Mouse (Mus musculus): Measurements from ENCODE around the gene Ankib1. TPM values are rescaled to one million over a fixed set of nuclear protein-coding genes. Genes with fewer than 3 reads are reported as not detected.

The Ankib1 gene
- polyA plus RNA-seq, 1 experiment = 19.8 TPM

DNA sequence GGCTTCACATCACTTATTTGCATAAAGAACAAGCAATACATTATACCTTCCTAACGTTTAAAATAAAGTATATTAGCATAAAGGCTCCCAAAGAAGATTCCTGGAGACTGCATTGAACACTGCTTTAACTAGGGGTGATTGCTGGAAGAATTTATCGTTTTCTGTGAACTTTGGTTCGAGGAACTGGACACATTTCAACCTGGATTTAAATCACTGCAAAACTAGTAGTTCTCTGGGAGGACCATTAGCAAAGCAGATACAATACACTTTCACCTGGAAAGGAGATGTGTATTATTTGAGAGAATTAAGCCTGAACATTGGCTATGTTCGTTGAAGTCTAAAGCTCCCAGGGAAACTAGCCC is 153.9 kb downstream of the Ankib1 start:
- Histone ChIP-seq H3K4me1 (ENCODE audit: control insufficient read depth, insufficient read depth, low read length) (no peaks in the 10 kb centered on the region), H3K27me3 (ENCODE audit: control insufficient read depth, insufficient read depth, low read length) (no peaks in the 10 kb centered on the region), H3K27ac (ENCODE audit: insufficient read depth, low read length) (no peak overlapping the region), H3K4me3 (replicated peaks; ENCODE audit: insufficient read depth, low read depth, low read length) (no peak overlapping the region)
- TF ChIP-seq POLR2A (IDR thresholded peaks at IDR 0.05; ENCODE audit: borderline replicate concordance, insufficient read depth, low read length) (no peak), CTCF (IDR thresholded peaks at IDR 0.05; ENCODE audit: borderline replicate concordance, insufficient read depth, low read depth, low read length) (no peak)
- 75% methylated on average over 4 of the region's 4 CpGs for WGBS
- DNase-seq = no peak

DNA sequence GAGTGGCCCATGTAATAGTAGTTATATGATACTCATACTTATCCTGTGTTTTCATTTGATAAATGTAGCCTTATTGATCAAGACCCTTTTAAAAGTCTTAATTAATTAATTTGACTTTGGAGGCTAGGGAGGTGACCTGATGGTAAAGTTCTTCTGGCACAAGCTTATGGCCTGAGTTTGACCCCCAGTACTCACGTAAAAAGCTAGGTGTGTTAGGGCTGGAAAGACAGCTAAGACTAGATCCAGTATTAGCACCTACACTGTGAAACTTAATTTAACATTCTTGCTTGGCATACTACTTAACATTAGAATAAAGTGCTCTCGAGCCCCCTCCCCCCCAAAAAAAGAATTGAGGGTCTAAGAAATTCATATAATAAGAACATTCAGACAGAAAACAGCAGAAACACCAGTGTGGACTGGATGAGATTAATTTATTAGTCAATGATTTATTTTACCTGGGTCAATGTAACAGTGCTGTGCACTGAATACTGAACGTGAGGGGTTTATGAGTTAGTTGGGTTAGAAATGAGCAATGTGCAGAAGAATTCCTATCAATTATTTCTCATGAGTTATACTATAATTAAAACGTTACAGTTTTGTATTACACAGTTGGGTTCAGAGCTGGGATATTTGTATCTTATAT is 154.4 kb downstream of the Ankib1 start:
- Histone ChIP-seq H3K27ac (ENCODE audit: insufficient read depth, low read length) (no peak overlapping the region), H3K4me3 (replicated peaks; ENCODE audit: insufficient read depth, low read depth, low read length) (peak overlapping the region; percentile 56), H3K27me3 (ENCODE audit: control insufficient read depth, insufficient read depth, low read length) (no peaks in the 10 kb centered on the region), H3K4me1 (ENCODE audit: control insufficient read depth, insufficient read depth, low read length) (no peaks in the 10 kb centered on the region)
- no peak for TF ChIP-seq CTCF (IDR thresholded peaks at IDR 0.05; ENCODE audit: borderline replicate concordance, insufficient read depth, low read depth, low read length)
- TF ChIP-seq POLR2A (IDR thresholded peaks at IDR 0.05; ENCODE audit: borderline replicate concordance, insufficient read depth, low read length) = no peak
- WGBS = 50% methylated on average over 4 of the region's 4 CpGs
- peak in 1 of 2 experiments; percentile 7 for DNase-seq

DNA sequence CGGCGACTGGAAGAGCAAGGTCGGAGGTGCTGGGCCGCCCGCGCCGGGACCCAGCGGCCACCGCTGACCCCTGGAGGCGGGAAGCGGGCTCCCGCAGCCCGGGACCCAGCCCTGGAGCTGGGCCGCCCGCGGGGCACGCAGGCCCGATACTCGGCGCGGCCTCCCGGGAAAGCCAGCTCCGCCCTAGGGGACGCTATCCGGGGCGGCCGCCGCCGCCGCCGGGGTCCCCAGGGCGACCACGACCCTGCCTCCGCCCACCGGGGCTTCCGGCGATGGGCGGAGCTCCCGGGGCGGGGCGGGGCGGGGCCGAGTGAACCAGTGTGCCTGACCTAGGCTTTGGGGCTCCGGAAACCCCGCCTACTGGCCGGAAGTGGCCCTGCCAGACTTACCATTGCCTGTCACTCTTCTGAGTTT is 155.0 kb downstream of the Ankib1 start:
- WGBS = under 1% methylated on average over 44 of the region's 46 CpGs

GRCm38 (mm10) chr5:3646991-3647707 is 155.6 kb downstream of the Ankib1 start:
- Histone ChIP-seq H3K4me1 (ENCODE audit: control insufficient read depth, insufficient read depth, low read length) (no peaks in the 10 kb centered on the region), H3K4me3 (replicated peaks; ENCODE audit: insufficient read depth, low read depth, low read length) (peak overlapping the region; percentile 56), H3K27ac (ENCODE audit: insufficient read depth, low read length) (peak overlapping the region; percentile 58), H3K27me3 (ENCODE audit: control insufficient read depth, insufficient read depth, low read length) (no peaks in the 10 kb centered on the region)
- WGBS = under 1% methylated on average over 60 of the region's 60 CpGs
- DNase-seq = peak; percentile 57 to 73
- TF ChIP-seq CTCF (IDR thresholded peaks at IDR 0.05; ENCODE audit: borderline replicate concordance, insufficient read depth, low read depth, low read length) (peak; percentile 57; the same call in 1 of the 2 replicates), POLR2A (IDR thresholded peaks at IDR 0.05; ENCODE audit: borderline replicate concordance, insufficient read depth, low read length) (no peak)

More for the DNA sequence above, 155.0 kb downstream of the Ankib1 start:
- no peak for TF ChIP-seq POLR2A (IDR thresholded peaks at IDR 0.05; ENCODE audit: borderline replicate concordance, insufficient read depth, low read length)
- TF ChIP-seq CTCF (IDR thresholded peaks at IDR 0.05; ENCODE audit: borderline replicate concordance, insufficient read depth, low read depth, low read length) = no peak
- DNase-seq = peak; percentile 88 to 93
- Histone ChIP-seq H3K4me3 (replicated peaks; ENCODE audit: insufficient read depth, low read depth, low read length) (peak overlapping the region; percentile 56), H3K27ac (ENCODE audit: insufficient read depth, low read length) (peak overlapping the region; percentile 51), H3K4me1 (ENCODE audit: control insufficient read depth, insufficient read depth, low read length) (no peaks in the 10 kb centered on the region), H3K27me3 (ENCODE audit: control insufficient read depth, insufficient read depth, low read length) (no peaks in the 10 kb centered on the region)

GRCm38 (mm10) chr5:3646539-3646938 is 156.2 kb downstream of the Ankib1 start:
- no peak for DNase-seq
- peak overlapping the region; percentile 56 for H3K4me3 ChIP-seq (replicated peaks; ENCODE audit: insufficient read depth, low read depth, low read length)
- H3K27ac ChIP-seq (ENCODE audit: insufficient read depth, low read length) = no peak overlapping the region
- no peaks in the 10 kb centered on the region for H3K4me1 ChIP-seq (ENCODE audit: control insufficient read depth, insufficient read depth, low read length)
- H3K27me3 ChIP-seq (ENCODE audit: control insufficient read depth, insufficient read depth, low read length) = no peaks in the 10 kb centered on the region
- TF ChIP-seq POLR2A (IDR thresholded peaks at IDR 0.05; ENCODE audit: borderline replicate concordance, insufficient read depth, low read length) = no peak
- no peak for TF ChIP-seq CTCF (IDR thresholded peaks at IDR 0.05; ENCODE audit: borderline replicate concordance, insufficient read depth, low read depth, low read length)
- WGBS = 14% methylated on average over 6 of the region's 6 CpGs

DNA sequence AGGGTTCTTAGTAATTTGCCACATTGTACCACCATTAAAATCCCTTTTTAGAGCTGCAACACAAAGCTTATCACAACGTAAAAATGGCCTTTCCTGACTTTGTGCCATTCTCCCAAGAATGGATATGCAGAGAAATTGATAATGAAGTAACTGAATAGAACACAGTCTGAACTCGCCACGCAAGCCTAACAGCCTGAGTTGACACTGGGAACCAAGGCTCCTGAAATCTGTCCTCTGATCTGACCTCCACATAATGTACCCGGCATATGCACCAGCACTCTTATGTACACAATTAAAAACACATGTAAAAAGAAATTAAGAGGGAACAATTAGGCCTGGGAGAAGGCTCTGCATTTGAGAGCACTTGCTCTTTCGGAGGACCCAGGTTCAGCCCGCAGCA is 157.4 kb downstream of the Ankib1 start:
- Histone ChIP-seq H3K27me3 (ENCODE audit: control insufficient read depth, insufficient read depth, low read length) (no peaks in the 10 kb centered on the region), H3K27ac (ENCODE audit: insufficient read depth, low read length) (no peak overlapping the region), H3K4me1 (ENCODE audit: control insufficient read depth, insufficient read depth, low read length) (no peaks in the 10 kb centered on the region), H3K4me3 (replicated peaks; ENCODE audit: insufficient read depth, low read depth, low read length) (no peak overlapping the region)
- 87% methylated on average over 6 of the region's 6 CpGs for WGBS
- DNase-seq = no peak
- TF ChIP-seq CTCF (IDR thresholded peaks at IDR 0.05; ENCODE audit: borderline replicate concordance, insufficient read depth, low read depth, low read length) = no peak
- no peak for TF ChIP-seq POLR2A (IDR thresholded peaks at IDR 0.05; ENCODE audit: borderline replicate concordance, insufficient read depth, low read length)

DNA sequence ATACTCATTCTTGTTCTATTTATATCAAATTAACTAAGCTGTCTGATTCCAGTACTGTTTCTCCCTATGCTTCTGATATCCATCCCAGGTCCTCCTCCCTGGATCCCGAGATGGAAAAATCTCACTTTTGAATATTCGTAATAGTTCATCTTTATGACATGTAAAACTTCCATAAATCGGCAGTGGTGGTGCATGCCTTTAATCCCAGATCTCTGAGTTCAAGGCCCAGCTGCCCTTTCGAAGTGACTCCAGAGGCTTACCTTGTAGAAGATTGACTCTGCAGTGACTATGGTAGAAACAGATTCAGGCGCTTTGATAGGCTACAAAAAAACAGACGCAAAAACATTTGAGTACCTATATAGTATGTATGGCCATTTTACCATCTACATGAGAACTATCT is 158.1 kb downstream of the Ankib1 start:
- Histone ChIP-seq H3K27ac (ENCODE audit: insufficient read depth, low read length) (no peak overlapping the region), H3K4me3 (replicated peaks; ENCODE audit: insufficient read depth, low read depth, low read length) (no peak overlapping the region), H3K27me3 (ENCODE audit: control insufficient read depth, insufficient read depth, low read length) (no peaks in the 10 kb centered on the region), H3K4me1 (ENCODE audit: control insufficient read depth, insufficient read depth, low read length) (no peaks in the 10 kb centered on the region)
- DNase-seq = no peak
- WGBS = 94% methylated on average over 6 of the region's 6 CpGs
- TF ChIP-seq POLR2A (IDR thresholded peaks at IDR 0.05; ENCODE audit: borderline replicate concordance, insufficient read depth, low read length) (no peak), CTCF (IDR thresholded peaks at IDR 0.05; ENCODE audit: borderline replicate concordance, insufficient read depth, low read depth, low read length) (no peak)

Other genes with a start within 250 kb of the Ankib1 start
- 8.6 and 9.0 TPM in 2 replicates for gene 1700109H08Rik, start 231.4 kb downstream of the Ankib1 start, polyA plus RNA-seq (2012; rRNA removed)
- gene Pex1, start 206.9 kb downstream of the Ankib1 start, polyA plus RNA-seq (2012; rRNA removed) = 25.3 and 25.7 TPM in 2 replicates
- 12.8 and 13.0 TPM in 2 replicates for gene Rbm48, start 206.3 kb downstream of the Ankib1 start, polyA plus RNA-seq (2012; rRNA removed)
- not detected in 2 replicates for gene Tmbim7, start 151.7 kb downstream of the Ankib1 start, polyA plus RNA-seq (2012; rRNA removed)
- 93.0 and 102 TPM in 2 replicates for gene Gatad1, start 145.7 kb downstream of the Ankib1 start, polyA plus RNA-seq (2012; rRNA removed)
- 40.5 and 41.6 TPM in 2 replicates for gene Krit1, start 259 bp upstream of the Ankib1 start, polyA plus RNA-seq (2012; rRNA removed)
- gene Lrrd1, start 42.2 kb upstream of the Ankib1 start, polyA plus RNA-seq (2012; rRNA removed) = 0.10 and 0.14 TPM in 2 replicates
- gene Mterf1a, start 91.0 kb upstream of the Ankib1 start, polyA plus RNA-seq (2012; rRNA removed) = 4.3 and 5.2 TPM in 2 replicates
- 28.9 and 31.7 TPM in 2 replicates for gene Akap9, start 125.1 kb upstream of the Ankib1 start, polyA plus RNA-seq (2012; rRNA removed)